Mouse (Mus musculus): ENCODE data around the gene Sema4a. TPM values are rescaled to one million over a fixed set of nuclear protein-coding genes. Genes with fewer than 3 reads are reported as not detected.

Sema4a gene
- polyA plus RNA-seq, 1 experiment, result 2.3 TPM

DNA sequence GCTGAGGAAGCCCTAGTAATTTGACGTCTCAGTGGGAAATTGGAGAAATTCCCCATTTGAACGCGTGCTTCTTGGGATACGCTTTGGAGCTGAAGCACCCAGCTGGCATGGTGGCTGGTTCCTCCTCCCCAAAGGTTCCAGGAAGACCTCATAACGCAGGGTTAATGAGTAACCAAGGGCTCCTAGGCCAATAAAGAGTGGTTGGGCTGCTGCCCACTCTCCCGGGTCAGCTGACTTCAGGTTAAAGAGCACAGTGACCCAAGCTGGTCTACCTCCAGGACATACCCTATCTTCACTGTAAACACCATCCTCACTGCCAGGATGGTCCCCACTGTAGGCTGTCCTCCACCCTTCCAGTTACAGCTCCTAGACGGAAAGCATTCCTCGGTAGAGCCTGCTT, 4.7 kb downstream of the Sema4a start:
- H3K36me3 ChIP-seq (ENCODE audit: control insufficient read depth, insufficient read depth, low read length, poor library complexity, severe bottlenecking), result no peaks in the 10 kb centered on the region

DNA sequence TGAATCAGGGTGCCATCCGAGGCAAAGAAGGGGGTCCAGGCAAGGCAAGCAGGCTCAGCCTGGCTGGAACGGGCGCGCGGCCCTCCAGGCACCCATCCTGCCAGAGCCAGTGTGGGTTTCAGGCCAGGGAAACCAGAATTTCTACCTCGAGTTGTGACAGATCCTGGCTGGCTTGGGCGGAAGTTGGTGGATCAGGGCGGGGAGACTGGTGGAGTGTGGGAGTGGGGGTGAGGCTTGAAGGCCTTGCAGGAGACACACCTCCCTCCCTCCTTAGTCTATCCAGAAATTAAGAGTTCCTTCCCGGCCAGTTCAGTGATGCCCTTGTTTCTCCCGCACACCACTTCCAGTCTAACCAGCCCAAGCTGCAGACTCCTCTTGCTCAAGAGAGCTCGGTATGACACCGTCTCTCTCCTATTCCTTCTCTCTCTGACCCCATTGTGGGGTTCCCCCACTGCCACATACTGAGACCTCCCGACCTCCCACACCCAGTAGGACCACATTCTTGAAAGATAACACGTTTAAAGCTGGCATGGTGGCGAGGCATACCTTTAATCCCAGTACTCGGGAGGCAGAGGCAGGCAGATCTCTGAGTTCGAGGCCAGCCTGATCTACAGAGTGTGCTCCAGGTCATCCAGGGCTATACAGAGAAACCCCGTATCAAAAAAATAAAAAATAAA, 5.3 kb downstream of the Sema4a start:
- Histone ChIP-seq H3K27ac (ENCODE audit: insufficient read depth, low read length) (no peak overlapping the region), H3K36me3 (ENCODE audit: control insufficient read depth, insufficient read depth, low read length, poor library complexity, severe bottlenecking) (no peaks in the 10 kb centered on the region), H3K27me3 (ENCODE audit: control insufficient read depth, insufficient read depth, low read length, poor library complexity, severe bottlenecking) (no peaks in the 10 kb centered on the region), H3K4me1 (ENCODE audit: control insufficient read depth, insufficient read depth, low read length) (no peaks in the 10 kb centered on the region), H3K9ac (ENCODE audit: low read depth, poor library complexity, severe bottlenecking) (peak overlapping the region; percentile 54), H3K4me3 (ENCODE audit: low read depth, low read length) (peak overlapping the region; percentile 36), H3K9me3 (replicated peaks; ENCODE audit: control insufficient read depth, insufficient read depth, low read length, poor library complexity, severe bottlenecking) (no peaks in the 10 kb centered on the region)
- TF ChIP-seq POLR2A (IDR thresholded peaks at IDR 0.05; ENCODE audit: insufficient read depth, low read length) (no peak), CTCF (IDR thresholded peaks at IDR 0.05; ENCODE audit: low read depth, low read length) (no peak)

More for the DNA sequence above, 4.7 kb downstream of the Sema4a start:
- Histone ChIP-seq H3K4me1 (ENCODE audit: control insufficient read depth, insufficient read depth, low read length) (no peaks in the 10 kb centered on the region), H3K9me3 (replicated peaks; ENCODE audit: control insufficient read depth, insufficient read depth, low read length, poor library complexity, severe bottlenecking) (no peaks in the 10 kb centered on the region), H3K9ac (ENCODE audit: low read depth, poor library complexity, severe bottlenecking) (no peak overlapping the region), H3K27ac (ENCODE audit: insufficient read depth, low read length) (no peak overlapping the region), H3K27me3 (ENCODE audit: control insufficient read depth, insufficient read depth, low read length, poor library complexity, severe bottlenecking) (no peaks in the 10 kb centered on the region), H3K4me3 (ENCODE audit: low read depth, low read length) (no peak overlapping the region)
- no peak for TF ChIP-seq CTCF (IDR thresholded peaks at IDR 0.05; ENCODE audit: low read depth, low read length)
- TF ChIP-seq EP300 (IDR thresholded peaks at IDR 0.05; ENCODE audit: insufficient read depth, low read depth, low read length), result no peak
- TF ChIP-seq POLR2A (IDR thresholded peaks at IDR 0.05; ENCODE audit: insufficient read depth, low read length), result no peak

DNA sequence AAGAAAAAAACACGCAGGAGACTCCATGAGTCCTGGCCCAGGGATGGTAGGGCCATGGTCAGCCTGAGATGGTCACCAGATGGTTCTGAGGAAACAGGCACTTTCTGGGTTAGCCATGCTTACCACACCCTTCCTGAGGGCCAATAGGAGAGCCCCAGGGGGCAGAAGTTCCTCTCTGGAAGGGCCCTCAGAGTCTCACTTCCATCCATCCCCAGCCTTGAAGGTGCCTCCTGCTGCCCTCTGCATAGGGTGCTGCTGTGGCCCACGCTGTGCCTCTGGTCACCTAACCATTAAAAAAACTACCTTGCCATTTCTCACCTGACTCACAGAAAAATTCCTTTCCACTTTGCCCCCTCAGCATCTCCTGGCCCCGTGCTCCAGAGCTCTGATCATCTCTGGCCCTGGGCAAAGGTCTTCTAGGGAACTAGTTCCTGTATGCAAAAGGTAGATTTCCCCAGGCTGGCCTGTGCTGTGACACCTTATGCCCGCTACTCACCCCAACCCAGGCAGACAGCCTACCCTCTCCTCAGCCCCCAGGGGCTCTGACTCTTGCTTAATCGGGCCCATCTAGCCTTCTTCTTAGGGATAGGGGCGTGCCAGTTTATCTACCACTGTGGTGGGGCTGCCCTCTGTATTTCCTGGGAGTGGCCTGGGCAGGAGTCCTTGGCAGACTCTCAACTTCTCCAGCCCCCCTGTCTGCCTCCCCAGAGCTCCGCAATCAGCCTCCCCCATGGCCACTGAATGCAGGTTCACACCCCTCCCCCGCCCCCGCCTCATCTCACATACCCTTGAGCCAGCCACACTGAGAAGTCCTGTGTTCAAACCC, 6.0 kb downstream of the Sema4a start:
- no peak overlapping the region for H3K27ac ChIP-seq (ENCODE audit: insufficient read depth, low read length)
- no peaks in the 10 kb centered on the region for H3K27me3 ChIP-seq (ENCODE audit: control insufficient read depth, insufficient read depth, low read length, poor library complexity, severe bottlenecking)
- no peaks in the 10 kb centered on the region for H3K4me1 ChIP-seq (ENCODE audit: control insufficient read depth, insufficient read depth, low read length)
- peak overlapping the region; percentile 36 for H3K4me3 ChIP-seq (ENCODE audit: low read depth, low read length)
- H3K9me3 ChIP-seq (replicated peaks; ENCODE audit: control insufficient read depth, insufficient read depth, low read length, poor library complexity, severe bottlenecking), result no peaks in the 10 kb centered on the region
- no peaks in the 10 kb centered on the region for H3K36me3 ChIP-seq (ENCODE audit: control insufficient read depth, insufficient read depth, low read length, poor library complexity, severe bottlenecking)
- peak overlapping the region; percentile 54 for H3K9ac ChIP-seq (ENCODE audit: low read depth, poor library complexity, severe bottlenecking)
- no peak for TF ChIP-seq POLR2A (IDR thresholded peaks at IDR 0.05; ENCODE audit: insufficient read depth, low read length)
- TF ChIP-seq CTCF (IDR thresholded peaks at IDR 0.05; ENCODE audit: low read depth, low read length), result no peak
- TF ChIP-seq EP300 (IDR thresholded peaks at IDR 0.05; ENCODE audit: insufficient read depth, low read depth, low read length), result no peak

DNA sequence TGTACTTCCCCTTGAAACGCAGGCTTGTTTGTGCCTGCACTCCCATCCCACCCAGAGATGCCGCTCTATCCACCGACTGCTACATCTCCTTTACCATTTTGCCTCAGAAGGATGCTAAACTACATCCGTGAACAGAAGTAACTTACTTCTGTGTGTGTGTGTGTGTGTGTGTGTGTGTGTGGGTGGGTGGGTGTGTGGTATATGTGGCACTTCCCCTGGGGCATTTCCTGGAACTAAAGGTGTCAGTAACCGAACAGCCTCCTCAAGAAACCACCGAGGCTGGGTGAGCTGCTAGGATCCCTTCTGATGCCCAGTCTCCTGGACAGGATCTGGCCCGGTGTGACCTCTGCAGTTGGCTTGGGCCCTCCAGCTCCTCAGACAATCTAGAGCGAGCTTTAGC, 7.0 kb downstream of the Sema4a start:
- Histone ChIP-seq H3K9me3 (replicated peaks; ENCODE audit: control insufficient read depth, insufficient read depth, low read length, poor library complexity, severe bottlenecking) (no peaks in the 10 kb centered on the region), H3K27me3 (ENCODE audit: control insufficient read depth, insufficient read depth, low read length, poor library complexity, severe bottlenecking) (no peaks in the 10 kb centered on the region), H3K36me3 (ENCODE audit: control insufficient read depth, insufficient read depth, low read length, poor library complexity, severe bottlenecking) (no peaks in the 10 kb centered on the region), H3K9ac (ENCODE audit: low read depth, poor library complexity, severe bottlenecking) (no peak overlapping the region), H3K27ac (ENCODE audit: insufficient read depth, low read length) (no peak overlapping the region), H3K4me3 (ENCODE audit: low read depth, low read length) (no peak overlapping the region), H3K4me1 (ENCODE audit: control insufficient read depth, insufficient read depth, low read length) (no peaks in the 10 kb centered on the region)
- no peak for TF ChIP-seq POLR2A (IDR thresholded peaks at IDR 0.05; ENCODE audit: insufficient read depth, low read length)
- TF ChIP-seq CTCF (IDR thresholded peaks at IDR 0.05; ENCODE audit: low read depth, low read length), result no peak
- no peak for TF ChIP-seq EP300 (IDR thresholded peaks at IDR 0.05; ENCODE audit: insufficient read depth, low read depth, low read length)

DNA sequence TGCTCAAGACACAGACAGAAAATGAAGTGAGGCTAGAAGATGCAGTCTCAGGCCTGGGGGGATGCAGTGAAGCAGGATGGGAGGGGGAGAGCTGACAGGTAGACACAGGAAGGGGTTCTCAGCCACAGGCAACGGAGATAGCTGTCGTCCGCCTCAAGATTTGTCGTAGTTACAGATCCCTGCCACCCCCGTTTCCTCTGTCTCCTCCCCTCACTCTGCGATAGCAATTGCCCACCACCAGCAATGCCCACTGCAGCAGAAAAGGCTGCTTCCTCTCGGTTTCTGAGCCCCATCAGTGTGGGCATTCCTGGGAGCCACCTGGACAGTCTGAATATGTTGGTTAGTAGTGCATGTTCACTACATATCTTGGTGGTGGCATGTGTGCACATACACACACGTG, 7.6 kb downstream of the Sema4a start:
- TF ChIP-seq POLR2A (IDR thresholded peaks at IDR 0.05; ENCODE audit: insufficient read depth, low read length), result no peak
- TF ChIP-seq CTCF (IDR thresholded peaks at IDR 0.05; ENCODE audit: low read depth, low read length), result no peak
- no peak for TF ChIP-seq EP300 (IDR thresholded peaks at IDR 0.05; ENCODE audit: insufficient read depth, low read depth, low read length)
- H3K4me3 ChIP-seq (ENCODE audit: low read depth, low read length), result no peak overlapping the region
- no peak overlapping the region for H3K27ac ChIP-seq (ENCODE audit: insufficient read depth, low read length)
- H3K9me3 ChIP-seq (replicated peaks; ENCODE audit: control insufficient read depth, insufficient read depth, low read length, poor library complexity, severe bottlenecking), result no peaks in the 10 kb centered on the region
- H3K36me3 ChIP-seq (ENCODE audit: control insufficient read depth, insufficient read depth, low read length, poor library complexity, severe bottlenecking), result no peaks in the 10 kb centered on the region
- H3K27me3 ChIP-seq (ENCODE audit: control insufficient read depth, insufficient read depth, low read length, poor library complexity, severe bottlenecking), result no peaks in the 10 kb centered on the region
- no peaks in the 10 kb centered on the region for H3K4me1 ChIP-seq (ENCODE audit: control insufficient read depth, insufficient read depth, low read length)
- no peak overlapping the region for H3K9ac ChIP-seq (ENCODE audit: low read depth, poor library complexity, severe bottlenecking)

DNA sequence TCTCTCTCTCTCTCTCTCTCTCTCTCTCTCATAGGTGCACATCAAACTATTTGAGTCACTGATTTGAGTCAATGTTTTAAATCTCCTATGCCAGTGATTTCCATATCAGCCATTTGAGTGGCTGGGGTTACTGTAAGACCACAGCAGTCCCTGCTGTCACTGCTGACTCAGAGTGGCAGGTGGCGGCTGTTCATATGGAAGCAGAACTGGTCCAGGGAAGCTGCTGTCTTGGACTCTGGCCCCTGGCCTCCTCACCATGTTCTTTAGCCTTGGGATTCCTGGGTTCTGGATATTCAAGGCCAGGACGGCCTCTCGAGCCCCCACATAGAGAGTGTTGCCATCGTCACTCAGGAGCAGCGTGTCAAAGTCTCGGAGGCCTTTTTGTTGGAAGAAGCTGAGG, 8.3 kb downstream of the Sema4a start:
- Histone ChIP-seq H3K9ac (ENCODE audit: low read depth, poor library complexity, severe bottlenecking) (no peak overlapping the region), H3K27ac (ENCODE audit: insufficient read depth, low read length) (no peak overlapping the region), H3K27me3 (ENCODE audit: control insufficient read depth, insufficient read depth, low read length, poor library complexity, severe bottlenecking) (no peaks in the 10 kb centered on the region), H3K36me3 (ENCODE audit: control insufficient read depth, insufficient read depth, low read length, poor library complexity, severe bottlenecking) (no peaks in the 10 kb centered on the region), H3K4me1 (ENCODE audit: control insufficient read depth, insufficient read depth, low read length) (no peaks in the 10 kb centered on the region), H3K9me3 (replicated peaks; ENCODE audit: control insufficient read depth, insufficient read depth, low read length, poor library complexity, severe bottlenecking) (no peaks in the 10 kb centered on the region), H3K4me3 (ENCODE audit: low read depth, low read length) (no peak overlapping the region)
- TF ChIP-seq POLR2A (IDR thresholded peaks at IDR 0.05; ENCODE audit: insufficient read depth, low read length) (no peak), EP300 (IDR thresholded peaks at IDR 0.05; ENCODE audit: insufficient read depth, low read depth, low read length) (no peak), CTCF (IDR thresholded peaks at IDR 0.05; ENCODE audit: low read depth, low read length) (no peak)
